Mouse (Mus musculus) forebrain, embryonic 13.5 days (tissue): Measurements from ENCODE around the gene Fmo2. TPM values are rescaled to one million over a fixed set of nuclear protein-coding genes. Genes with fewer than 3 reads are reported as not detected.

ENCODE experiments used
- polyA plus RNA-seq: library from polyadenylated mRNA; unstranded; fragments of >200 nt; fragmentation: Nextera tagmentation; extraction: Ambion mirVana; gene quantifications from 2 replicates; pipeline ENCODE4 v1.2.1, GENCODE M21; 2015

The Fmo2 gene
- polyA plus RNA-seq, 1 experiment from 2014 or later: not detected

Other genes starting within 250 kb of the Fmo2 start
- gene Myocos, start 240.5 kb downstream of the Fmo2 start, polyA plus RNA-seq: not detected in 2 replicates
- gene Prrc2c, start 158.2 kb downstream of the Fmo2 start, polyA plus RNA-seq: 174 and 175 TPM in 2 replicates
- 0.31 TPM in 1 of 2 replicates, not detected in the other for gene Fmo4, start 84.8 kb downstream of the Fmo2 start, polyA plus RNA-seq
- gene Fmo1, start 32.1 kb downstream of the Fmo2 start, polyA plus RNA-seq: 9.4 and 10.6 TPM in 2 replicates
- not detected in 2 replicates for gene Fmo6, start 38.8 kb upstream of the Fmo2 start, polyA plus RNA-seq
- not detected in 2 replicates for gene Fmo3, start 85.8 kb upstream of the Fmo2 start, polyA plus RNA-seq
- not detected in 2 replicates for gene Mroh9, start 186.9 kb upstream of the Fmo2 start, polyA plus RNA-seq